9 mouse cellular contexts compared by ENCODE assay signal in genomic region chr2:149973583-149973982, GRCm38 (mm10).
DNase-seq lines count a peak whose midpoint lies in the region; ATAC-seq and TF ChIP-seq lines count a peak whose summit lies in the region.
"Had no signal": no experiment of that assay in that cellular context is flagged by ENCODE, and none has a peak within 500 bp of the region (broad histone marks: within the 10 kb centered on the region; RNA-seq: fewer than 3 reads in every experiment).

No protein-coding gene starts in this region.

- H3K9ac ChIP-seq in embryonic facial prominence, embryonic 14.5 days (ENCODE audit: low read depth, low read length): no peak overlapping the region
- H3K9ac ChIP-seq: heart, embryonic 13.5 days had no signal

- H3K27me3 ChIP-seq in embryonic facial prominence, embryonic 14.5 days (replicated peaks; ENCODE audit: control insufficient read depth, insufficient read depth, low read length): no peaks in the 10 kb centered on the region
- H3K27me3 ChIP-seq in embryonic facial prominence, embryonic 10.5 days (replicated peaks; ENCODE audit: low read depth, poor library complexity, severe bottlenecking): no peaks in the 10 kb centered on the region
- H3K27me3 ChIP-seq: heart, embryonic 13.5 days had no signal

- H3K27ac ChIP-seq in embryonic facial prominence, embryonic 14.5 days (replicated peaks; ENCODE audit: low read depth, low read length): no peak overlapping the region
- no peak overlapping the region for H3K27ac ChIP-seq in embryonic facial prominence, embryonic 10.5 days (replicated peaks)
- H3K27ac ChIP-seq in gastrocnemius, adult 2 months: no peak overlapping the region
- H3K27ac ChIP-seq: heart, embryonic 13.5 days had no signal

- H3K4me1 ChIP-seq in embryonic facial prominence, embryonic 14.5 days (ENCODE audit: control insufficient read depth, insufficient read depth, low read length): no peaks in the 10 kb centered on the region
- H3K4me1 ChIP-seq in embryonic facial prominence, embryonic 10.5 days: no peaks in the 10 kb centered on the region
- H3K4me1 ChIP-seq: heart, embryonic 13.5 days had no signal

- no peak overlapping the region for H3K4me2 ChIP-seq in embryonic facial prominence, embryonic 14.5 days (ENCODE audit: low read depth, low read length)
- H3K4me2 ChIP-seq: heart, embryonic 13.5 days had no signal

- no peak for TF ChIP-seq CTCF in gastrocnemius, adult 2 months (IDR thresholded peaks at IDR 0.05)

- H3K36me3 ChIP-seq in embryonic facial prominence, embryonic 14.5 days (ENCODE audit: control insufficient read depth, insufficient read depth, low read length): no peaks in the 10 kb centered on the region
- no peaks in the 10 kb centered on the region for H3K36me3 ChIP-seq in embryonic facial prominence, embryonic 10.5 days (replicated peaks)
- H3K36me3 ChIP-seq: heart, embryonic 13.5 days had no signal

- no peak overlapping the region for H3K4me3 ChIP-seq in embryonic facial prominence, embryonic 14.5 days (ENCODE audit: low read depth, low read length)
- H3K4me3 ChIP-seq in embryonic facial prominence, embryonic 10.5 days: no peak overlapping the region
- no peak overlapping the region for H3K4me3 ChIP-seq in gastrocnemius, adult 2 months
- H3K4me3 ChIP-seq: heart, embryonic 13.5 days had no signal

- peak; percentile 62 for ATAC-seq in embryonic facial prominence, embryonic 14.5 days (ENCODE audit: low read depth)
- no peak for ATAC-seq in CD4-positive, CD25-positive, alpha-beta regulatory T cell, adult 4 months

- peak; percentile 76 for DNase-seq in embryonic facial prominence, embryonic 14.5 days (ENCODE audit: low spot score)
- no peak for DNase-seq in embryonic facial prominence, embryonic 10.5 days (ENCODE audit: low spot score)
- peak; percentile 10 for DNase-seq in ovary, postnatal 14 days (ENCODE audit: low spot score)
- DNase-seq in ovary, postnatal 10 days (ENCODE audit: low spot score): no peak
- DNase-seq in layer of hippocampus, postnatal 14 days (ENCODE audit: low spot score in 2 of 2): peak; percentile 32 to 46
- DNase-seq in right cerebral cortex, postnatal 14 days: peak; percentile 72
- no peak for DNase-seq in gastrocnemius, adult 2 months

- intact Hi-C loops in gastrocnemius, adult 2 months (cut with DNase I): no loop called here

- H3K9me3 ChIP-seq in embryonic facial prominence, embryonic 14.5 days (ENCODE audit: control insufficient read depth, low read length): no peaks in the 10 kb centered on the region
- no peaks in the 10 kb centered on the region for H3K9me3 ChIP-seq in embryonic facial prominence, embryonic 10.5 days
- H3K9me3 ChIP-seq: heart, embryonic 13.5 days had no signal

- WGBS in embryonic facial prominence, embryonic 14.5 days: 55% methylated on average over 6 of the region's 6 CpGs
- WGBS in embryonic facial prominence, embryonic 10.5 days: 86% methylated on average over 6 of the region's 6 CpGs

Comparison
In these comparisons a context has a peak if more than half of its experiments do, and no peak if none do; other contexts are left out.
1. DNase-seq: peak in embryonic facial prominence, embryonic 14.5 days (single experiment), ovary, postnatal 14 days (single experiment), layer of hippocampus, postnatal 14 days (2 of 2) and right cerebral cortex, postnatal 14 days (single experiment); none in embryonic facial prominence, embryonic 10.5 days (single experiment), ovary, postnatal 10 days (single experiment) and gastrocnemius, adult 2 months (single experiment).